Mouse (Mus musculus): Measurements from ENCODE around the gene Map7d3.

The Map7d3 gene

DNA sequence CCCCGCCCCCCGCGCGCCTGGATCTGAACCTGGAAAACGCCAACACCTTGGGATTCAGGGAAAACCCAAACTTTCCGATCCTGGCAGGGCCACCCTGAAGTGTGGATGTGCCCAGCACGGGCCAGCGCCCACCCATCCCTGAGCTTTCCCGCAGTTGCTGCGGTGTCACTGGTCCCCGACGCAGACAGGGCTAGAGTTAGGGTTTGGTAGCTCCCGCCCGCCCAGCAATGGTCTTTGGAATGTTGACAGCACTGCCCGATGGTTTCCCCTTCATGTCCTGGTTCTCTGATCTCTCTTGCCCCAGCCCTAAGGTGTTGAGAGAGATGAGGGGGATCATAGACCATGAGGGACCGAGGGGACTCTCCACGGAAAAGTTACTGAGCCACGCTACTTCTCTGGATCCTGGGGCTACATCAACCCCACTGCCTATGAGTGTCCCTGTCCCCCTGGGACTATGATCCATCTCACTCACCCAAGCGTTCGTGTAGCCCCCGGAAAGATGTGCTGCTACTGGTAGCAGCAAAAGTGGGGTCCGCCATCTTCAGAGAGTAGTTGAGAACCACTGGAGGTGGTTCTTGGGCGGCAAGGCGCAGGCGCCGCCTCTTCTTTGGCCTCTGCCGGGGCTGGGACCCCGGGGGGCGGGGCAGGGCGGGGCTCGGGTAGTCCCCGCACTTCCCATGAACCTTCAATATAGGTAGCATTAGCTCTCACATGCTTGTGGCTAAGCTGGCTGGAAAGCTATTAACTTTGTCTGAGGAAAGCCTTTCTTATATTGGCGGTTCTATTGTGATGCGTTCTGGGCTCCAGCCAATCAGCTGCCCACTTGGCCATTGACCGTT lies at the start of gene Map7d3:
Gene Map7d3, minus strand, starts transcription at position 562 of the 839 bp plus-strand sequence.
- no peak for DNase-seq (ENCODE audit: low read depth, low spot score)

DNA sequence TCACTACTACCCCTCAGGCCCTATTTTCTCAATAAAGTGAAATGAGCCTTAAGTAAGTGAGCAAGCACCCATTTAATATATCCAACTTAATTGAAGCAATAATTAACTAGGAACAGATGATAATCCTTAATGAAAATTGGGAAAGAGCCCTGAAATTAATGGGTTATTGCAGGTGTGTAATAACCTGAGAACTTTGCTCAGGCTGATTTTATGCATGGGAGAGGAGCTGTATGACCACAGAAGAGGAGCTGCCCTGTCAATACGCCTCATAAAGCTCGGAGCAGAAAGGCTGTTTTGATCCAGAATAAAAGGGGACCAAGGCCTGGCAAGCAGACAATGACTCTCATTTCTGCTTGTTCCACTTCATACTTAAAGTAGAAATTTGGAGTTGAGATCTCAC lies 47.7 kb upstream of the Map7d3 start, which contains the start of gene Adgrg4:
Gene Adgrg4, plus strand, starts transcription at position 301 of the 400 bp plus-strand sequence.
- DNase-seq (ENCODE audit: low read depth, low spot score) = no peak

GRCm38 (mm10) chrX:56841255-56841654 lies 19.1 kb upstream of the Map7d3 start:
- DNase-seq (ENCODE audit: low read depth, low spot score) = no peak

DNA sequence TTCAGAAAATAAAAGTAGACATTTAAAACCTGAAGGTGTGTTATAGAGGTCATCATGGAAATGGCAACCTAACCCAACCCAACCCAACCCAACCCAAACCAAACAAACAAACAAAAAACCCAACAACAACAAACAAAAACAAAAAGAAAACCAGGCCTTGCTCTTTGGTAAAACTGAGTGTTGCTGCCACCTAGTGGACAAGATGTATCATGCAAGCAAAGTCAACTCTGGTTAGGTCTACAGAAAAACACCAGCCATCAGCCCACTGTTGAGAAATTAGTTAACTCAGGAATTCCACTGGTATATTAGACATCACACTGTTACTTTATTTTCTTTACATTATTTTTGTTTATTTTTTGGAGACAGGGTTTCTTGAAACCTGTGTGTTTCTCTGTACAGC lies 17.2 kb upstream of the Map7d3 start:
- peak; percentile 29 for DNase-seq (ENCODE audit: low read depth, low spot score)

GRCm38 (mm10) chrX:56835842-56836241 lies 13.7 kb upstream of the Map7d3 start:
- DNase-seq (ENCODE audit: low read depth, low spot score) = no peak

GRCm38 (mm10) chrX:56827492-56827891 lies 5.4 kb upstream of the Map7d3 start:
- DNase-seq (ENCODE audit: low read depth, low spot score) = no peak

DNA sequence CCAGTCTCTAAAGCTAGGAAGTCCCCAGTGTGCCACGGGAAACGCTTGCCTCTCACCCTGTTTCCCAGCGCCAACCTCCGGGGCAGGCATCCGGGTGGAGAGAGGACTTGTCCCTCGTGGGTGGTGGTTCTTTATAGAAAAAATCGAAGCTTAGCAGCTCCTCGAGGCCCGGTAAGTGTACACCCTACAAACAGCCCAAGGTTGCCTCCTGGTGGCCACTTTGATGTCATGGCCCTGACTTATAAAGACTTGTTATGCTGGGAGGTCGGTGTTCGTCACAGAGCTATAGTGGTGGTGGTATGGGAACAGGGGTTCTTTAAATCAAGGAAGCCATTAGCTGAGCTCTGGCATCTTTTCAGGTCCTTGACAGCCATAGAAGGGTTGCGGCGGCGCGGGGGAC lies 30.9 kb downstream of the Map7d3 start:
- peak; percentile 51 for DNase-seq (ENCODE audit: low read depth, low spot score)

- DNase-seq (ENCODE audit: low read depth, low spot score) = no peak
Measured at GRCm38 (mm10) chrX:56790591-56790990, 31.5 kb downstream of the Map7d3 start.

- no peak for DNase-seq (ENCODE audit: low read depth, low spot score)
Measured at GRCm38 (mm10) chrX:56787486-56787885, 34.6 kb downstream of the Map7d3 start.

- no peak for DNase-seq (ENCODE audit: low read depth, low spot score)
Measured at GRCm38 (mm10) chrX:56786281-56787061, 35.7 kb downstream of the Map7d3 start.

GRCm38 (mm10) chrX:56773329-56773728 lies 48.8 kb downstream of the Map7d3 start:
- no peak for DNase-seq (ENCODE audit: low read depth, low spot score)

DNA sequence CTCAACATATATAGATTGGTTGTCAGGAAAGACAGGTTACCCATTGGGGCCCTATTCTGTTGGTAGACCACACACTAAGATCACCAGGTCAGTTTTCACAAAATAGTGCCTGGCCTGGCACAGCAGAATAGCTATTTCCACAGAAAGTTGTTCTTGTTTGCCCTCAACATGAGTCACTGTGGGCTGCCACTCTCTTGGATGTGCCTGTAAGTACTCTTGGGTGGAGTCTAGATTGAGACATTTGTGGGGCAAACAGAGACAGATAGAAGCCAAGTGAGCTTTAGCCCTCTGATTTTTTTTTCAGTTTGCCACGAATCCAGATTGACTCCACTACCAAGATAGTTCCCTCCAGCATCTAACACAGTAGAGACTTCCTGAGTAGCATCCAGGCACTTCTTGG lies 50.4 kb downstream of the Map7d3 start:
- no peak for DNase-seq (ENCODE audit: low read depth, low spot score)

- no peak for DNase-seq (ENCODE audit: low read depth, low spot score)
Measured at GRCm38 (mm10) chrX:56769838-56770237, 52.3 kb downstream of the Map7d3 start.

- DNase-seq (ENCODE audit: low read depth, low spot score) = no peak
Measured at GRCm38 (mm10) chrX:56760257-56760760, 61.8 kb downstream of the Map7d3 start.

GRCm38 (mm10) chrX:56756352-56756751 lies 65.8 kb downstream of the Map7d3 start:
- DNase-seq (ENCODE audit: low read depth, low spot score) = no peak

GRCm38 (mm10) chrX:56755646-56756045 lies 66.5 kb downstream of the Map7d3 start:
- DNase-seq (ENCODE audit: low read depth, low spot score) = peak; percentile 45

GRCm38 (mm10) chrX:56753317-56754289 lies 68.5 kb downstream of the Map7d3 start:
- no peak for DNase-seq (ENCODE audit: low read depth, low spot score)

DNA sequence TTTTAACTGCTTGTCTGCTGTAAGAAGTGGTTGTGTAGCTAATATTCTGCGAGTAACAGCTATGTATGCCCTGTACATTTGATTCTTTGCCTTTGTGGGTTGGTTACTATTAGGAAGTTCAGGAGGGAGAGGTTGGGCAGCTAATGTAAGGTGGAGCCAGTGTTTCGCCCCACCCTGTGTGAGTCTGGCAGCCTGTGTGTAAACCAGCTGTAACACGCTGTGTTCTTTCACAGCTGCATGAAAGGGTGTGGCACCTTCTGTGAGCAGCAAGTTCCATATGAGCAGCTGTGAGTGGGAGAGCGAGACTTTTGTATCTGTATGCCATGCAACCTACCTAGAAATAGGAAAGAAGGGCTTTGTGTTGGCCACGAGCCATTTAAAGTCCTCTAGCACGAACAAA lies 70.0 kb downstream of the Map7d3 start:
- no peak for DNase-seq (ENCODE audit: low read depth, low spot score)

- DNase-seq (ENCODE audit: low read depth, low spot score) = no peak
Measured at GRCm38 (mm10) chrX:56751536-56751935, 70.6 kb downstream of the Map7d3 start.
